Mouse (Mus musculus): ENCODE measurements around the gene Itgb2.

DNA sequence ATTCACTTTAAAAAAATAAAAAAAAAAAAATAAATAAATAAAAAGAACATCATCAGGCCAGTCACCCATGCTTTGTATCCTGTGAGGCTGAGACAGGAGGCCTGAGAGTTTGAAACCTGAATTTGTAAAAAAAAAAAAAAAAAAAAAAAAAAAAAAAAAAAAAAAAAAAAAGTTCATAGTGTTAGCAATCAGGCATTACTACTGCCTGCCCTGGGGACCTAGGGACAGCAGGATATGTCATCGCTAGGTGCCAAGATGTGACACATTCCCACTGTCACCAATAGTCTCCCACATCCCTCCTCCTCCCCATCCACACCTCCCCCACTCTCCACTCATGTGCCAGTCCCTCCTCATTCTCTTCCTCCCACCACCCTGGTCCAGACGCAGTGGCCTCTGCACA lies 3.6 kb upstream of the Itgb2 start:
- no peak for TF ChIP-seq POLR2A (IDR thresholded peaks at IDR 0.05; ENCODE audit: low read depth, low read length)
- TF ChIP-seq CTCF (conservative IDR thresholded peaks at IDR 0.05; ENCODE audit: insufficient read depth, insufficient read length, low read depth, low read length): no peak
